8 mouse cellular contexts compared by ENCODE assay signal in genomic region chr12:98668132-98668814, GRCm38 (mm10). TPM values are rescaled to one million over a fixed set of nuclear protein-coding genes. Genes with fewer than 3 reads are reported as not detected.
DNase-seq lines count a peak whose midpoint lies in the region; ATAC-seq and TF ChIP-seq lines count a peak whose summit lies in the region.

No protein-coding gene starts in this region.

- peak; percentile 31 for DNase-seq in midbrain, embryonic 14.5 days
- no peak for DNase-seq in midbrain, embryonic 11.5 days (ENCODE audit: low spot score, missing footprints)
- DNase-seq in cerebellum, postnatal 25 days = peak; percentile 56 to 76
- DNase-seq in heart, postnatal 14 days = peak; percentile 52 to 66
- DNase-seq in left cerebral cortex, adult 2 months (ENCODE audit: extremely low spot score in 1 of 2, low spot score in 2 of 2) = peak; percentile 52 to 56
- peak; percentile 65 for DNase-seq in right cerebral cortex, postnatal 25 days
- no peak for DNase-seq in embryo, embryonic 11 days
- no peak for DNase-seq in thymus, postnatal 0 days (ENCODE audit: low spot score)

- H3K4me2 ChIP-seq in midbrain, embryonic 14.5 days (ENCODE audit: low read length) = no peak overlapping the region
- H3K4me2 ChIP-seq in midbrain, embryonic 11.5 days = no peak overlapping the region

- H3K36me3 ChIP-seq in midbrain, embryonic 14.5 days (ENCODE audit: control insufficient read depth, insufficient read depth, low read length) = peaks cover 32% of the 10 kb centered on the region
- H3K36me3 ChIP-seq in midbrain, embryonic 11.5 days (ENCODE audit: control insufficient read depth, insufficient read depth, low read length) = 0 out of 2 replicates have a peak, but pooled peaks cover 2% of the 10 kb centered on the region

- no peak overlapping the region for H3K27ac ChIP-seq in midbrain, embryonic 14.5 days (replicated peaks; ENCODE audit: low read depth, low read length)
- H3K27ac ChIP-seq in midbrain, embryonic 11.5 days (ENCODE audit: low read depth, low read length) = no peak overlapping the region
- peak overlapping the region; percentile 72 for H3K27ac ChIP-seq in left cerebral cortex, adult 2 months

- intact Hi-C loops in heart, postnatal 14 days (cut with DNase I) = no loop called here
- intact Hi-C loops in left cerebral cortex, adult 2 months (cut with DNase I) = no loop called here

- no peak for TF ChIP-seq CTCF in left cerebral cortex, adult 2 months (IDR thresholded peaks at IDR 0.05)

- H3K27me3 ChIP-seq in midbrain, embryonic 14.5 days (ENCODE audit: control insufficient read depth, insufficient read depth, low read length) = no peaks in the 10 kb centered on the region
- no peaks in the 10 kb centered on the region for H3K27me3 ChIP-seq in midbrain, embryonic 11.5 days (ENCODE audit: control insufficient read depth, insufficient read depth, low read length)

- H3K4me1 ChIP-seq in midbrain, embryonic 14.5 days (ENCODE audit: control insufficient read depth, insufficient read depth, low read length) = no peaks in the 10 kb centered on the region
- H3K4me1 ChIP-seq in midbrain, embryonic 11.5 days (ENCODE audit: control insufficient read depth, insufficient read depth, low read length) = no peaks in the 10 kb centered on the region

- H3K9me3 ChIP-seq in midbrain, embryonic 14.5 days (ENCODE audit: control insufficient read depth, low read length) = no peaks in the 10 kb centered on the region
- no peaks in the 10 kb centered on the region for H3K9me3 ChIP-seq in midbrain, embryonic 11.5 days (ENCODE audit: control insufficient read depth, low read length)

- no peak for ATAC-seq in midbrain, embryonic 14.5 days (ENCODE audit: low FRiP score, low TSS enrichment)
- ATAC-seq in midbrain, embryonic 11.5 days (ENCODE audit: low FRiP score) = no peak

- whole genome bisulfite sequencing in midbrain, embryonic 14.5 days = 79% methylated on average over 10 of the region's 10 CpGs
- WGBS in midbrain, embryonic 11.5 days = 86% methylated on average over 10 of the region's 10 CpGs

- H3K4me3 ChIP-seq in midbrain, embryonic 14.5 days (replicated peaks; ENCODE audit: low read depth, low read length) = no peak overlapping the region
- no peak overlapping the region for H3K4me3 ChIP-seq in midbrain, embryonic 11.5 days (ENCODE audit: low read depth, low read length)
- H3K4me3 ChIP-seq in left cerebral cortex, adult 2 months = no peak overlapping the region

- no peak overlapping the region for H3K9ac ChIP-seq in midbrain, embryonic 14.5 days (replicated peaks; ENCODE audit: low read length)
- no peak overlapping the region for H3K9ac ChIP-seq in midbrain, embryonic 11.5 days (ENCODE audit: low read length)

RNA-seq across cellular contexts. Expression of gene Spata7, which starts 40.3 kb away (rescaled TPM):
- polyA plus RNA-seq in midbrain, embryonic 14.5 days (2014; fragmentation: Nextera tagmentation; extraction: Ambion mirVana) = 28.4 and 29.4 TPM in 2 replicates
- 21.8 and 22.7 TPM in 2 replicates for polyA plus RNA-seq in midbrain, embryonic 11.5 days (2014; fragmentation: Nextera tagmentation; extraction: Ambion mirVana)
- 1 to 10 TPM; 5.9 TPM for total RNA-seq in heart, postnatal 14 days (2021)
- total RNA-seq in left cerebral cortex, adult 2 months (2021) = 10 to 100 TPM; 34.3 to 39.7 TPM
- 4.7 and 5.6 TPM in 2 replicates for polyA plus RNA-seq in thymus, postnatal 0 days (2015; fragmentation: Nextera tagmentation; extraction: Ambion mirVana)

Comparison
In these comparisons a context has a peak if more than half of its experiments do, and no peak if none do; other contexts are left out.
1. DNase-seq: peak in midbrain, embryonic 14.5 days (single experiment), cerebellum, postnatal 25 days (2 of 2), heart, postnatal 14 days (2 of 2), left cerebral cortex, adult 2 months (2 of 2) and right cerebral cortex, postnatal 25 days (single experiment); none in midbrain, embryonic 11.5 days (single experiment), embryo, embryonic 11 days (single experiment) and thymus, postnatal 0 days (single experiment).